Mouse (Mus musculus): ENCODE results near the gene Dnase1l2.
A peak's percentile ranks its signal among the peaks of the same experiment; 100 is the strongest.
"Not testable (repeated sequence)": the region's sequence is repeated elsewhere in the genome, so short reads cannot be mapped to it uniquely, and the experiment has no call there.

Dnase1l2 gene

GRCm38 (mm10) chr17:24427170-24427557, 15.7 kb downstream of the Dnase1l2 start:
- no peak for DNase-seq

- peak; percentile 80 for DNase-seq
These were observed 16.3 kb downstream of the Dnase1l2 start, which contains the start of gene Eci1 for GRCm38 (mm10) chr17:24426471-24427169. Gene Eci1, plus strand, starts transcription at chr17:24426641.

GRCm38 (mm10) chr17:24425905-24426304, 17.0 kb downstream of the Dnase1l2 start:
- DNase-seq = no peak

- not testable (repeated sequence) for DNase-seq
These were observed 17.6 kb downstream of the Dnase1l2 start for GRCm38 (mm10) chr17:24425326-24425725.

- DNase-seq = no peak
These were observed 18.4 kb downstream of the Dnase1l2 start for GRCm38 (mm10) chr17:24424489-24424888.

- DNase-seq = no peak
These were observed 19.8 kb downstream of the Dnase1l2 start for GRCm38 (mm10) chr17:24423114-24423513.

GRCm38 (mm10) chr17:24416051-24416652, 26.8 kb downstream of the Dnase1l2 start:
- no peak for DNase-seq

GRCm38 (mm10) chr17:24415011-24415410, 27.9 kb downstream of the Dnase1l2 start:
- no peak for DNase-seq

- peak; percentile 97 for DNase-seq
These were observed 28.5 kb downstream of the Dnase1l2 start, which contains the start of gene Rnps1 for GRCm38 (mm10) chr17:24414230-24414976. Gene Rnps1, plus strand, starts transcription at chr17:24414565.

GRCm38 (mm10) chr17:24413557-24414211, 29.2 kb downstream of the Dnase1l2 start:
- DNase-seq = no peak

GRCm38 (mm10) chr17:24407116-24407803, 35.6 kb downstream of the Dnase1l2 start:
- no peak for DNase-seq

GRCm38 (mm10) chr17:24402371-24402770, 40.5 kb downstream of the Dnase1l2 start:
- no peak for DNase-seq

- DNase-seq = no peak
These were observed 48.4 kb downstream of the Dnase1l2 start for GRCm38 (mm10) chr17:24394456-24394855.

GRCm38 (mm10) chr17:24393527-24393926, 49.4 kb downstream of the Dnase1l2 start:
- DNase-seq = no peak

GRCm38 (mm10) chr17:24391149-24391548, 51.8 kb downstream of the Dnase1l2 start:
- DNase-seq = peak; percentile 20

Measured in right cerebral cortex, postnatal 4 days (tissue).